Mouse (Mus musculus) midbrain, embryonic 13.5 days (tissue): ENCODE results near the gene Sesn3. TPM values are rescaled to one million over a fixed set of nuclear protein-coding genes. Genes with fewer than 3 reads are reported as not detected.

Source experiments
- polyA plus RNA-seq: library from polyadenylated mRNA; unstranded; fragments of >200 nt; fragmentation: Nextera tagmentation; extraction: Ambion mirVana; gene quantifications from 2 replicates; pipeline ENCODE4 v1.2.1, GENCODE M21; 2015

The Sesn3 gene
- polyA plus RNA-seq, 1 experiment from 2014 or later: 18.8 TPM

Other genes starting within 250 kb of the Sesn3 start
- gene Endod1, start 106.4 kb downstream of the Sesn3 start, polyA plus RNA-seq: 9.0 and 11.1 TPM in 2 replicates
- gene Kdm4d, start 225.4 kb downstream of the Sesn3 start, polyA plus RNA-seq: 0.32 and 0.43 TPM in 2 replicates
- gene Cwc15, start 225.6 kb downstream of the Sesn3 start, polyA plus RNA-seq: 177 and 180 TPM in 2 replicates